Mouse (Mus musculus) C2C12 (cell line): Measurements from ENCODE around the gene Defb36.

Experiments used
- CEBPB ChIP-seq: IDR thresholded peaks from one replicate; pipeline ENCODE4 v1.6.1; 2011; ENCODE audit warnings: low read depth, mild to moderate bottlenecking, control low read depth, moderate library complexity
- CTCF ChIP-seq: IDR thresholded peaks from one replicate; pipeline ENCODE4 v1.5.1; 2011; ENCODE audit not compliant: control insufficient read depth, insufficient read depth, insufficient read length
- MAX ChIP-seq: IDR thresholded peaks from one replicate; pipeline ENCODE4 v1.6.1; 2011; ENCODE audit warnings: mild to moderate bottlenecking, control low read depth
- MYOD1 ChIP-seq: IDR thresholded peaks from one replicate; pipeline ENCODE4 v1.6.1; 2011; ENCODE audit warnings: low read depth; ENCODE audit not compliant: control insufficient read depth, insufficient read length
- MYOG ChIP-seq: IDR thresholded peaks from one replicate; pipeline ENCODE4 v1.6.1; 2011; ENCODE audit not compliant: control insufficient read depth, insufficient read length; ENCODE audit errors: extremely low read depth
- USF1 ChIP-seq: IDR thresholded peaks from one replicate; pipeline ENCODE4 v1.6.1; 2011; ENCODE audit warnings: low read depth, mild to moderate bottlenecking, control low read depth, moderate library complexity

GRCm38 (mm10) chr2:152607746-152608145 lies 3.6 kb downstream of the Defb36 start:
- TF ChIP-seq CEBPB (no peak), CTCF (no peak), MYOD1 (no peak), MAX (no peak), USF1 (no peak), MYOG (no peak)
